Mouse (Mus musculus): ENCODE measurements around the gene Treh.

DNA sequence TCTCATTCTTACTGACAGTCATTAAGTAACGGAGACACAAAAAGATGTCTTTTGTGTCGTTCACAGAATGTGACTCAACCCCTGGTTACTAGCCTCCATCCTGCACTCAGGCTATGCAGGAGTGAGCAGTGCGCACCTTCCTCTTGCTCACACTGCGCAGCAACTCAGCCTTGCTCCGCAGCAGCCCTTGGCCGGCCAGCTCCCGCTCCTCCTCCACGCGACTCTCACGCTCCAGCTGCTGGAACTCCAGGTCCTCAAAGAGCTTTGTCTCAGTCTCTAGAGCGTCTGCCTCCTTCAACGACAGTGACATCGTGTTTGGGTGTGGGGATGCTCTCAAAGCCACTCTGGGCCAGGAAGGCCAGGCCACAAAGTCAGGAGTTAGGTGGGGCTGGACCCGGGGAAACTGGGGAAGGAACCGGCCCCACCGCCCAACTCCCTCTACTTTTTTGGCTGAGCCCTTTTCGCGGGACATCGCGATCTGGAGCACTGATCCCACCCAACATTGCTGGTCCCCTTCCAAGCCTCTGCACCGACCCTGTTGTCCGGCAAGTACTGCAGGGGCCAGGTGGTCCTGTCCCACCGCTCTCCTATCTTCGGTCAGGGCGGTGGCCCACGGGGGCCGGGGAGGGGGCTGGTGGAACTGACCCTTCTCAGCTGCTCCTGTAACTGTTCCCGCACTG is 34.9 kb downstream of the Treh start:
- TF ChIP-seq POLR2A (IDR thresholded peaks at IDR 0.05; ENCODE audit: insufficient read length, low read depth) (no peak), USF1 (IDR thresholded peaks at IDR 0.05; ENCODE audit: low read depth) (no peak), MYOG (IDR thresholded peaks at IDR 0.05; ENCODE audit: control insufficient read depth in 1 of 3, insufficient read depth in 1 of 3, insufficient read length in 2 of 3, low read depth in 2 of 3) (no peak), SRF (IDR thresholded peaks at IDR 0.05; ENCODE audit: control insufficient read depth, insufficient read length, low read depth) (no peak), POLR2AphosphoS2 (IDR thresholded peaks at IDR 0.05; ENCODE audit: insufficient read length, low read depth) (no peak), CEBPB (IDR thresholded peaks at IDR 0.05; ENCODE audit: insufficient read depth, poor library complexity, severe bottlenecking) (no peak), TCF3 (IDR thresholded peaks at IDR 0.05; ENCODE audit: insufficient read length, low read depth) (no peak), MYOD1 (IDR thresholded peaks at IDR 0.05; ENCODE audit: control insufficient read depth in 1 of 3, insufficient read length in 2 of 3, low read depth in 2 of 3) (no peak), MAX (IDR thresholded peaks at IDR 0.05; ENCODE audit: low read depth) (no peak), TCF12 (IDR thresholded peaks at IDR 0.05; ENCODE audit: insufficient read depth, poor library complexity, severe bottlenecking) (no peak)

Measured in myocyte (in vitro differentiated cells).